9 mouse cellular contexts compared by ENCODE assay signal in the genomic region with DNA sequence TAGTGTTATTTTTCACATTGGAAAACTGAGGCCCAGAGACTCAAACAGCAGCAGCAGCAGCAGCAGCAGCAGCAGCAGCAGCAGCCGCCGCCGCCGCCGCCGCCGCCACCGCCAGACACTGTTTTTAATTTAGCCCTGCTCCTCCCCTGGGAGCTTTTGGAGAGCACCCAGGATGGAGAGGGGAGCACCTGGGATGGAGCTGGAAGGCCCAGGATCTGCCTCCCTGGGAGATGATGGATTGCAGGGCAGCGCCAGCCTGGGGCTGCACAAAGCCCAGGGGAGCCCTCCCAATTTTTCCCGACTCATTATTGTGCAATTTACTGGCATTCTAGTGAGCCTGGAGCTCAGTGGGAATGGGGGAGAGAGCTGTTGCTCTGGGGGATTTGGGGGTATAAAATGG. TPM values are rescaled to one million over a fixed set of nuclear protein-coding genes. Genes with fewer than 3 reads are reported as not detected.
DNase-seq lines count a peak whose midpoint lies in the region; ATAC-seq and TF ChIP-seq lines count a peak whose summit lies in the region.
"Had no signal": no experiment of that assay in that cellular context is flagged by ENCODE, and none has a peak within 500 bp of the region (broad histone marks: within the 10 kb centered on the region; RNA-seq: fewer than 3 reads in every experiment).

No protein-coding gene starts in this region.

- H3K27ac ChIP-seq in kidney, embryonic 14.5 days (ENCODE audit: low read depth, low read length) = peak overlapping the region; percentile 90
- peak overlapping the region; percentile 85 for H3K27ac ChIP-seq in heart, embryonic 13.5 days (replicated peaks)
- H3K27ac ChIP-seq in liver, embryonic 12.5 days = no peak overlapping the region

- peaks cover 63% of the 10 kb centered on the region for H3K4me1 ChIP-seq in kidney, embryonic 14.5 days (ENCODE audit: control insufficient read depth, insufficient read depth, low read length)
- peaks cover 55% of the 10 kb centered on the region for H3K4me1 ChIP-seq in heart, embryonic 13.5 days
- H3K4me1 ChIP-seq in liver, embryonic 12.5 days = peaks cover 70% of the 10 kb centered on the region

- H3K4me2 ChIP-seq in kidney, embryonic 14.5 days (replicated peaks; ENCODE audit: low read depth, low read length) = peak overlapping the region; percentile 48
- peak overlapping the region; percentile 69 for H3K4me2 ChIP-seq in heart, embryonic 13.5 days
- H3K4me2 ChIP-seq in liver, embryonic 12.5 days = peak overlapping the region; percentile 50

- 2% methylated on average over 10 of the region's 10 CpGs for WGBS in kidney, embryonic 14.5 days
- WGBS in heart, embryonic 13.5 days = 6% methylated on average over 10 of the region's 10 CpGs
- WGBS in liver, embryonic 12.5 days (ENCODE audit: insufficient replicate concordance) = 12% methylated on average over 10 of the region's 10 CpGs

- ATAC-seq in kidney, embryonic 14.5 days (ENCODE audit: low FRiP score, low TSS enrichment) = no peak
- ATAC-seq in heart, embryonic 13.5 days (ENCODE audit: extremely low read depth, insufficient number of reproducible peaks, low FRiP score, low TSS enrichment) = no peak
- no peak for ATAC-seq in liver, embryonic 12.5 days
- ATAC-seq: Patski had no signal

- H3K9ac ChIP-seq in kidney, embryonic 14.5 days (ENCODE audit: low read depth, low read length) = peak overlapping the region; percentile 37; the same call in 1 of the 2 replicates
- peak overlapping the region; percentile 76 for H3K9ac ChIP-seq in heart, embryonic 13.5 days
- no peak overlapping the region for H3K9ac ChIP-seq in liver, embryonic 12.5 days

- no peak for DNase-seq in kidney, adult 11 months
- DNase-seq in brain, embryonic 14.5 days (ENCODE audit: low read depth) = peak; percentile 78
- DNase-seq in ovary, adult 18-20 months (ENCODE audit: low spot score) = peak; percentile 59
- no peak for DNase-seq in testis, postnatal 14 days (ENCODE audit: low spot score)
- no peak for DNase-seq in testis, postnatal 10 days (ENCODE audit: low spot score)

- TF ChIP-seq POLR2A in brain, embryonic 14.5 days (IDR thresholded peaks at IDR 0.05; ENCODE audit: borderline replicate concordance, extremely low read depth, insufficient read depth, insufficient read length, poor library complexity, severe bottlenecking) = no peak

- H3K27me3 ChIP-seq in kidney, embryonic 14.5 days (ENCODE audit: control insufficient read depth, insufficient read depth, low read length) = no peaks in the 10 kb centered on the region; the same call in 1 of the 2 replicates
- peaks cover 39% of the 10 kb centered on the region for H3K27me3 ChIP-seq in heart, embryonic 13.5 days (replicated peaks)
- H3K27me3 ChIP-seq in liver, embryonic 12.5 days (replicated peaks) = peaks cover 80% of the 10 kb centered on the region
- H3K27me3 ChIP-seq: Patski had no signal

- no peaks in the 10 kb centered on the region for H3K36me3 ChIP-seq in kidney, embryonic 14.5 days (ENCODE audit: control insufficient read depth, insufficient read depth, low read length)
- H3K36me3 ChIP-seq in heart, embryonic 13.5 days = no peaks in the 10 kb centered on the region
- H3K36me3 ChIP-seq in liver, embryonic 12.5 days = no peaks in the 10 kb centered on the region

- H3K9me3 ChIP-seq in kidney, embryonic 14.5 days (ENCODE audit: control insufficient read depth, low read length) = no peaks in the 10 kb centered on the region
- H3K9me3 ChIP-seq in heart, embryonic 13.5 days = no peaks in the 10 kb centered on the region
- no peaks in the 10 kb centered on the region for H3K9me3 ChIP-seq in liver, embryonic 12.5 days (replicated peaks)

- no peak for TF ChIP-seq CTCF in brain, embryonic 14.5 days (IDR thresholded peaks at IDR 0.05; ENCODE audit: borderline replicate concordance, extremely low read depth, insufficient read depth, insufficient read length)

- H3K4me3 ChIP-seq in kidney, embryonic 14.5 days (ENCODE audit: low read length) = peak overlapping the region; percentile 22
- H3K4me3 ChIP-seq in heart, embryonic 13.5 days = peak overlapping the region; percentile 45
- H3K4me3 ChIP-seq in liver, embryonic 12.5 days = peak overlapping the region; percentile 23

RNA-seq across cellular contexts. Expression of a gene that starts 4.3 kb away (rescaled TPM):
- polyA plus RNA-seq in kidney, embryonic 14.5 days (2014; fragmentation: Nextera tagmentation; extraction: Ambion mirVana) = 12.6 and 15.5 TPM in 2 replicates
- 5.3 and 8.2 TPM in 2 replicates for polyA plus RNA-seq in brain, embryonic 14.5 days (2012; rRNA removed)
- polyA plus RNA-seq in heart, embryonic 13.5 days (2015; fragmentation: Nextera tagmentation; extraction: Ambion mirVana) = 30.1 and 30.4 TPM in 2 replicates
- 8.1 and 12.1 TPM in 2 replicates for polyA plus RNA-seq in liver, embryonic 12.5 days (2016; fragmentation: Nextera tagmentation; extraction: Ambion mirVana)

RNA-seq across cellular contexts. Expression of a gene that starts 9.5 kb away (rescaled TPM):
- 0.84 and 0.86 TPM in 2 replicates for polyA plus RNA-seq in kidney, embryonic 14.5 days (2014; fragmentation: Nextera tagmentation; extraction: Ambion mirVana)
- polyA plus RNA-seq in brain, embryonic 14.5 days (2012; rRNA removed) = 5.5 and 6.7 TPM in 2 replicates
- 0.44 and 0.64 TPM in 2 replicates for polyA plus RNA-seq in heart, embryonic 13.5 days (2015; fragmentation: Nextera tagmentation; extraction: Ambion mirVana)
- 0.46 and 0.78 TPM in 2 replicates for polyA plus RNA-seq in liver, embryonic 12.5 days (2016; fragmentation: Nextera tagmentation; extraction: Ambion mirVana)

RNA-seq across cellular contexts. Expression of a gene that starts 22.2 kb away (rescaled TPM):
- 29.3 and 30.4 TPM in 2 replicates for polyA plus RNA-seq in kidney, embryonic 14.5 days (2014; fragmentation: Nextera tagmentation; extraction: Ambion mirVana)
- 82.1 and 123 TPM in 2 replicates for polyA plus RNA-seq in brain, embryonic 14.5 days (2012; rRNA removed)
- polyA plus RNA-seq in heart, embryonic 13.5 days (2015; fragmentation: Nextera tagmentation; extraction: Ambion mirVana) = 23.4 and 26.4 TPM in 2 replicates
- 4.8 and 5.1 TPM in 2 replicates for polyA plus RNA-seq in liver, embryonic 12.5 days (2016; fragmentation: Nextera tagmentation; extraction: Ambion mirVana)

RNA-seq across cellular contexts. Expression of a gene that starts 31.0 kb away (rescaled TPM):
- polyA plus RNA-seq in kidney, embryonic 14.5 days (2014; fragmentation: Nextera tagmentation; extraction: Ambion mirVana) = 39.9 and 40.7 TPM in 2 replicates
- 75.9 and 83.4 TPM in 2 replicates for polyA plus RNA-seq in brain, embryonic 14.5 days (2012; rRNA removed)
- 24.6 and 25.6 TPM in 2 replicates for polyA plus RNA-seq in heart, embryonic 13.5 days (2015; fragmentation: Nextera tagmentation; extraction: Ambion mirVana)
- 12.7 and 14.7 TPM in 2 replicates for polyA plus RNA-seq in liver, embryonic 12.5 days (2016; fragmentation: Nextera tagmentation; extraction: Ambion mirVana)

RNA-seq across cellular contexts. Expression of a gene that starts 31.7 kb away (rescaled TPM):
- 11.3 and 18.5 TPM in 2 replicates for polyA plus RNA-seq in kidney, embryonic 14.5 days (2014; fragmentation: Nextera tagmentation; extraction: Ambion mirVana)
- polyA plus RNA-seq in brain, embryonic 14.5 days (2012; rRNA removed) = 74.1 and 85.9 TPM in 2 replicates
- 10.3 and 10.6 TPM in 2 replicates for polyA plus RNA-seq in heart, embryonic 13.5 days (2015; fragmentation: Nextera tagmentation; extraction: Ambion mirVana)
- polyA plus RNA-seq in liver, embryonic 12.5 days (2016; fragmentation: Nextera tagmentation; extraction: Ambion mirVana) = 3.8 and 4.5 TPM in 2 replicates

Comparison
In these comparisons a context has a peak if more than half of its experiments do, and no peak if none do; other contexts are left out.
1. DNase-seq: peak in brain, embryonic 14.5 days (single experiment) and ovary, adult 18-20 months (single experiment); none in kidney, adult 11 months (single experiment), testis, postnatal 14 days (single experiment) and testis, postnatal 10 days (single experiment).
2. Peak in every context shown above with its lines, with median percentiles within 50 percentile points of each other: H3K4me2 ChIP-seq and H3K4me3 ChIP-seq.